Mouse (Mus musculus) granulocyte monocyte progenitor cell, adult 5-6 weeks (primary cell): ENCODE data around the gene Angptl7. TPM values are rescaled to one million over a fixed set of nuclear protein-coding genes. Genes with fewer than 3 reads are reported as not detected.

Experiments used
- ATAC-seq: replicated peaks from 2 replicates; pipeline ENCODE4 v1.8.0; 2016; ENCODE audit warnings: mild to moderate bottlenecking, moderate TSS enrichment, inconsistent platforms; ENCODE audit not compliant: poor library complexity, severe bottlenecking
- total RNA-seq, 2 experiments: library from RNA; stranded (forward) in 1 of 2; stranded (reverse) in 1 of 2; fragments of 200-712, 200-1000 nt in 1 of 2; fragments of >200 nt in 1 of 2; fragmentation: Nextera tagmentation in 1 of 2; gene quantifications; 2 replicates each; pipeline ENCODE4 v1.2.3; 2014 to 2017

Angptl7 gene
- total RNA-seq, 2 experiments from 2014 or later: not detected

- no peak for ATAC-seq
These were observed 4.2 kb downstream of the Angptl7 start for GRCm38 (mm10) chr4:148495874-148496689.

- ATAC-seq: no peak
These were observed 5.1 kb downstream of the Angptl7 start for GRCm38 (mm10) chr4:148495160-148495559.

- ATAC-seq: no peak
These were observed 8.8 kb downstream of the Angptl7 start for GRCm38 (mm10) chr4:148491448-148491847.

GRCm38 (mm10) chr4:148490502-148490901, 9.8 kb downstream of the Angptl7 start:
- no peak for ATAC-seq

GRCm38 (mm10) chr4:148487841-148488240, 12.4 kb downstream of the Angptl7 start:
- ATAC-seq: no peak

GRCm38 (mm10) chr4:148484511-148484910, 15.7 kb downstream of the Angptl7 start:
- ATAC-seq: no peak

- no peak for ATAC-seq
These were observed 18.6 kb downstream of the Angptl7 start for GRCm38 (mm10) chr4:148481557-148482168.

GRCm38 (mm10) chr4:148480245-148480644, 20.0 kb downstream of the Angptl7 start:
- no peak for ATAC-seq

- ATAC-seq: no peak
These were observed 26.8 kb downstream of the Angptl7 start for GRCm38 (mm10) chr4:148473496-148473895.

- no peak for ATAC-seq
These were observed 27.7 kb downstream of the Angptl7 start for GRCm38 (mm10) chr4:148472436-148473174.

GRCm38 (mm10) chr4:148471363-148471806, 28.9 kb downstream of the Angptl7 start:
- no peak for ATAC-seq

- ATAC-seq: no peak
These were observed 30.6 kb downstream of the Angptl7 start for GRCm38 (mm10) chr4:148469487-148470252.

GRCm38 (mm10) chr4:148468396-148468795, 31.9 kb downstream of the Angptl7 start:
- no peak for ATAC-seq

- ATAC-seq: no peak
These were observed 33.7 kb downstream of the Angptl7 start for GRCm38 (mm10) chr4:148466511-148467079.

GRCm38 (mm10) chr4:148464869-148465268, 35.4 kb downstream of the Angptl7 start:
- no peak for ATAC-seq

GRCm38 (mm10) chr4:148464301-148464700, 36.0 kb downstream of the Angptl7 start:
- ATAC-seq: no peak

- peak; percentile 75 for ATAC-seq
These were observed 36.9 kb downstream of the Angptl7 start for GRCm38 (mm10) chr4:148463208-148463960.

GRCm38 (mm10) chr4:148462717-148463116, 37.5 kb downstream of the Angptl7 start:
- no peak for ATAC-seq

GRCm38 (mm10) chr4:148461772-148462171, 38.5 kb downstream of the Angptl7 start:
- ATAC-seq: no peak
